Mouse (Mus musculus): ENCODE results near the gene Edn3. TPM values are rescaled to one million over a fixed set of nuclear protein-coding genes. Genes with fewer than 3 reads are reported as not detected.

Gene Edn3
- total and polyA plus RNA-seq, 3 experiments, result not detected

- Histone ChIP-seq H3K9me3 (replicated peaks; ENCODE audit: low read length) (no peaks in the 10 kb centered on the region), H3K27ac (ENCODE audit: insufficient read depth, low read depth) (no peak overlapping the region), H3K9ac (ENCODE audit: insufficient read depth, low read depth) (no peak overlapping the region), H3K36me3 (replicated peaks in 1 of 2; ENCODE audit: control insufficient read depth in 1 of 2, insufficient read depth in 1 of 2, low read length in 1 of 2) (no peaks in the 10 kb centered on the region), H3K27me3 (replicated peaks) (peaks cover 26% of the 10 kb centered on the region), H3K4me3 (replicated peaks in 1 of 3; ENCODE audit: low read depth in 2 of 3, low read length in 2 of 3, poor library complexity in 1 of 3) (no peak overlapping the region), H3K79me2 (replicated peaks; ENCODE audit: control insufficient read depth, extremely low read depth, insufficient read depth, poor library complexity, severe bottlenecking) (no peaks in the 10 kb centered on the region), H3K4me2 (ENCODE audit: insufficient read depth, low read depth, poor library complexity, severe bottlenecking) (no peak overlapping the region), H3K4me1 (ENCODE audit: control insufficient read depth in 1 of 2, insufficient read depth in 2 of 2) (no peaks in the 10 kb centered on the region)
- dilution Hi-C loops (cut with MboI; ENCODE audit: extremely low pct_ligation_motif_present, extremely low pct_unique_long_range_greater_than_20kb, low sequenced_read_pairs) (no loop called here), in situ Hi-C loops (cut with MboI; ENCODE audit: low pct_ligation_motif_present, low pct_unique_long_range_greater_than_20kb, low sequenced_read_pairs) (no loop called here)
- DNase-seq (ENCODE audit: extremely low read depth), result no peak
- TF ChIP-seq IRF4 (IDR thresholded peaks at IDR 0.05; ENCODE audit: low read depth, low read length), result no peak
- no peak for TF ChIP-seq ETS1 (conservative IDR thresholded peaks at IDR 0.05; ENCODE audit: low read depth, low read length)
- no peak for TF ChIP-seq USF2 (conservative IDR thresholded peaks at IDR 0.05; ENCODE audit: low read depth, low read length)
- no peak for TF ChIP-seq MXI1 (IDR thresholded peaks at IDR 0.05; ENCODE audit: low read depth, low read length)
- TF ChIP-seq EP300 (IDR thresholded peaks at IDR 0.05; ENCODE audit: low read length), result no peak
- TF ChIP-seq JUND (conservative IDR thresholded peaks at IDR 0.05; ENCODE audit: low read depth, low read length), result no peak
- TF ChIP-seq UBTF (IDR thresholded peaks at IDR 0.05; ENCODE audit: low read depth, low read length), result no peak
- no peak for TF ChIP-seq ZC3H11A (IDR thresholded peaks at IDR 0.05; ENCODE audit: low read depth, low read length)
- TF ChIP-seq USF1 (IDR thresholded peaks at IDR 0.05; ENCODE audit: low read depth, low read length), result no peak
- no peak for TF ChIP-seq TCF12 (IDR thresholded peaks at IDR 0.05; ENCODE audit: low read depth, low read length)
- TF ChIP-seq CHD2 (IDR thresholded peaks at IDR 0.05; ENCODE audit: low read length), result no peak
- TF ChIP-seq RAD21 (IDR thresholded peaks at IDR 0.05; ENCODE audit: low read depth, low read length), result no peak
- no peak for TF ChIP-seq MAZ (IDR thresholded peaks at IDR 0.05; ENCODE audit: low read depth, low read length)
- TF ChIP-seq JUN (IDR thresholded peaks at IDR 0.05; ENCODE audit: insufficient read depth, low read depth, low read length), result no peak
- no peak for TF ChIP-seq MEF2A (IDR thresholded peaks at IDR 0.05; ENCODE audit: borderline replicate concordance, low read depth, low read length)
- TF ChIP-seq ELF1 (IDR thresholded peaks at IDR 0.05; ENCODE audit: low read depth, low read length), result no peak
- no peak for TF ChIP-seq POLR2AphosphoS2 (IDR thresholded peaks at IDR 0.05; ENCODE audit: low read depth, low read length)
Measured at GRCm38 (mm10) chr2:174768891-174769528, 8.6 kb downstream of the Edn3 start.

GRCm38 (mm10) chr2:174774177-174775111 lies 14.0 kb downstream of the Edn3 start:
- Histone ChIP-seq H3K27me3 (replicated peaks) (peaks cover 8% of the 10 kb centered on the region), H3K4me3 (replicated peaks in 1 of 3; ENCODE audit: low read depth in 2 of 3, low read length in 2 of 3, poor library complexity in 1 of 3) (no peak overlapping the region), H3K79me2 (replicated peaks; ENCODE audit: control insufficient read depth, extremely low read depth, insufficient read depth, poor library complexity, severe bottlenecking) (no peaks in the 10 kb centered on the region), H3K9me3 (replicated peaks; ENCODE audit: low read length) (no peaks in the 10 kb centered on the region), H3K27ac (ENCODE audit: insufficient read depth, low read depth) (no peak overlapping the region), H3K4me1 (ENCODE audit: control insufficient read depth in 1 of 2, insufficient read depth in 2 of 2) (no peaks in the 10 kb centered on the region), H3K36me3 (replicated peaks in 1 of 2; ENCODE audit: control insufficient read depth in 1 of 2, insufficient read depth in 1 of 2, low read length in 1 of 2) (no peaks in the 10 kb centered on the region), H3K4me2 (ENCODE audit: insufficient read depth, low read depth, poor library complexity, severe bottlenecking) (no peak overlapping the region), H3K9ac (ENCODE audit: insufficient read depth, low read depth) (no peak overlapping the region)
- in situ Hi-C loops (cut with MboI; ENCODE audit: low pct_ligation_motif_present, low pct_unique_long_range_greater_than_20kb, low sequenced_read_pairs) (no loop called here), dilution Hi-C loops (cut with MboI; ENCODE audit: extremely low pct_ligation_motif_present, extremely low pct_unique_long_range_greater_than_20kb, low sequenced_read_pairs) (no loop called here)
- DNase-seq (ENCODE audit: extremely low read depth), result no peak
- no peak for TF ChIP-seq IRF4 (IDR thresholded peaks at IDR 0.05; ENCODE audit: low read depth, low read length)
- TF ChIP-seq NRF1 (IDR thresholded peaks at IDR 0.05; ENCODE audit: low read depth, low read length), result no peak
- no peak for TF ChIP-seq USF2 (conservative IDR thresholded peaks at IDR 0.05; ENCODE audit: low read depth, low read length)
- TF ChIP-seq KAT2A (IDR thresholded peaks at IDR 0.05; ENCODE audit: insufficient replicate concordance, low read length), result no peak
- no peak for TF ChIP-seq MXI1 (IDR thresholded peaks at IDR 0.05; ENCODE audit: low read depth, low read length)
- TF ChIP-seq MEF2A (IDR thresholded peaks at IDR 0.05; ENCODE audit: borderline replicate concordance, low read depth, low read length), result no peak
- no peak for TF ChIP-seq POLR2AphosphoS2 (IDR thresholded peaks at IDR 0.05; ENCODE audit: low read depth, low read length)
- TF ChIP-seq MAX (IDR thresholded peaks at IDR 0.05; ENCODE audit: low read length), result no peak
- no peak for TF ChIP-seq RCOR1 (conservative IDR thresholded peaks at IDR 0.05; ENCODE audit: low read depth, low read length)
- no peak for TF ChIP-seq GABPA (IDR thresholded peaks at IDR 0.05; ENCODE audit: insufficient replicate concordance, low read depth, low read length)
- TF ChIP-seq ZKSCAN1 (IDR thresholded peaks at IDR 0.05; ENCODE audit: borderline replicate concordance, low read depth, low read length), result no peak
- TF ChIP-seq NELFE (IDR thresholded peaks at IDR 0.05; ENCODE audit: low read depth, low read length), result no peak
- TF ChIP-seq ZNF384 (IDR thresholded peaks at IDR 0.05; ENCODE audit: low read depth, low read length), result no peak
- TF ChIP-seq ELF1 (IDR thresholded peaks at IDR 0.05; ENCODE audit: low read depth, low read length), result no peak
- TF ChIP-seq ZMIZ1 (IDR thresholded peaks at IDR 0.05; ENCODE audit: low read depth, low read length), result no peak
- no peak for TF ChIP-seq ZC3H11A (IDR thresholded peaks at IDR 0.05; ENCODE audit: low read depth, low read length)
- no peak for TF ChIP-seq CHD1 (IDR thresholded peaks at IDR 0.05; ENCODE audit: low read depth, low read length)
- TF ChIP-seq EP300 (IDR thresholded peaks at IDR 0.05; ENCODE audit: low read length), result no peak
- no peak for TF ChIP-seq JUN (IDR thresholded peaks at IDR 0.05; ENCODE audit: insufficient read depth, low read depth, low read length)
